Mouse (Mus musculus): ENCODE measurements around the gene Gm21783.
"Not testable (repeated sequence)": the region's sequence is repeated elsewhere in the genome, so short reads cannot be mapped to it uniquely, and the experiment has no call there.

Gm21783 gene

DNA sequence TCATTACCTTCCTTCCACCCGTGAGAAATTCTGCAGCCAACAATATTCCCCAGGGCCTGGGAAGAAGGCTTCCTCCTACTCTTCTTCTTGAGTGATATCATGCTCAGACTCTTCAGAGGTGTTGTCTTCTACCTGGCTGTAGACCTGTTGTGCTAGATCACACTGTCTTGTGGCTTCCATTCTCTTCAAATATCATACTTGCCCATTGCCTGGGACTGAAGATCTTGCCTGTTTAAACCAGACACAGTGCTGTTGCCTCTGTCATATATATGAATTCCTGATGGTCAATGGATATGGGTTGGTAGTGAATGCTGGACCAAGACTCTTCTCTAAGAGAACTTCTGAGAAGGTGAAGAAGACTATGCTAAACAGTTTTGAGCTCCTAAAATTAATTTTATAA is at the start of gene Gm21783:
Gene Gm21783, minus strand, starts transcription at position 101 of the 400 bp plus-strand sequence.
- DNase-seq (ENCODE audit: low spot score), result not testable (repeated sequence)
